Mouse (Mus musculus) midbrain, embryonic 11.5 days (tissue): ENCODE measurements around the gene Gfi1. TPM values are rescaled to one million over a fixed set of nuclear protein-coding genes. Genes with fewer than 3 reads are reported as not detected.

ENCODE experiments used
- ATAC-seq: fragments of 200-750 bp; cut with Nextera tagmentation; 2 replicates; pipeline ENCODE4 v1.8.0; 2017; ENCODE audit warnings: moderate TSS enrichment, moderate library complexity; ENCODE audit not compliant: low FRiP score
- DNase-seq: peaks from one replicate; pipeline ENCODE4 v3.0.0; 2015; ENCODE audit warnings: low spot score; ENCODE audit errors: missing footprints
- H3K27ac ChIP-seq: fragments of 300-500 bp; sonication (generic); 2 replicates; pipeline ENCODE4 v1.5.1; 2014; ENCODE audit warnings: low read depth, low read length
- H3K27me3 ChIP-seq: fragments of 300-500 bp; sonication (generic); 2 replicates; pipeline ENCODE4 v1.6.1; 2014; ENCODE audit warnings: mild to moderate bottlenecking, low read length, moderate library complexity, mixed read lengths; ENCODE audit not compliant: control insufficient read depth, insufficient read depth
- H3K36me3 ChIP-seq: fragments of 300-500 bp; sonication (generic); 2 replicates; pipeline ENCODE4 v1.6.1; 2014; ENCODE audit warnings: mild to moderate bottlenecking, low read length, moderate library complexity, mixed read lengths; ENCODE audit not compliant: control insufficient read depth, insufficient read depth
- H3K4me1 ChIP-seq: fragments of 300-500 bp; sonication (generic); 2 replicates; pipeline ENCODE4 v1.6.1; 2014; ENCODE audit warnings: low read length; ENCODE audit not compliant: control insufficient read depth, insufficient read depth
- H3K4me2 ChIP-seq: fragments of 300-500 bp; sonication (generic); 2 replicates; pipeline ENCODE4 v1.6.1; 2014; ENCODE audit warnings: mild to moderate bottlenecking, moderate library complexity
- H3K4me3 ChIP-seq: fragments of 300-500 bp; sonication (generic); 2 replicates; pipeline ENCODE4 v1.5.1; 2014; ENCODE audit warnings: low read depth, low read length
- H3K9ac ChIP-seq: fragments of 300-500 bp; sonication (generic); 2 replicates; pipeline ENCODE4 v1.6.1; 2014; ENCODE audit warnings: low read length
- H3K9me3 ChIP-seq: fragments of 300-500 bp; sonication (generic); 2 replicates; pipeline ENCODE4 v1.6.1; 2016; ENCODE audit warnings: low read length; ENCODE audit not compliant: control insufficient read depth
- WGBS: fragments of 180-500 bp; shearing (Covaris S2); extraction: QIAGEN DNeasy Blood & Tissue Kit; methylation state at CpG from one replicate; pipeline ENCODE4 v1.1.7; 2014; 5-methylcytosine and 5-hydroxymethylcytosine counted together
- polyA plus RNA-seq: library from polyadenylated mRNA; unstranded; fragments of >200 nt; fragmentation: Nextera tagmentation; extraction: Ambion mirVana; gene quantifications from 2 replicates; pipeline ENCODE4 v1.2.1, GENCODE M21; 2014

The Gfi1 gene
- polyA plus RNA-seq, 1 experiment from 2014 or later, result not detected

DNA sequence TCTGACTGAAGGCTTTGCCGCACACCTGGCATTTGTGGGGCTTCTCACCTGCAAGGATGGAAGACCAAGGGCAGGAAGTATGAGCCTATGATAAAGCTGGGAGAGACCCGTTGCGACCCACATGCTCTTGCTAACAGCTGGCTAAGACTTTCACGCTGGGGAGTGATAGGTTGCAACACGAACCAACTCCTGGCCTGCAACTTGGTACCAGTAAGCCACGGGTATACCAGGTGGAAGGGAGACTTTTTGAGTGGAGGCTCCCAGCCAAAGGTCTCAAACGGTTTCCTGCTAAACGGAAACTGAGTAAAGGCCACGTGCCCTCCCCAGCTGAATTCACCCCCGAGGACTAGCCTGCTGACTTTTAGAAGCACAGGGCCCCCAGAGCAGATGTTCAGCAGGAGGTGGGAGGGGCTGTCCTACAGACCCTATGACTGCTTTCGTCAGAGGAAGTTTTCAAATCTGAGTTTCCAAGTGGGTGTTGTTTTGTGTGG lies 7.9 kb downstream of the Gfi1 start:
- DNase-seq (peak; percentile 87), ATAC-seq (no peak)
- Histone ChIP-seq H3K36me3 (no peaks in the 10 kb centered on the region), H3K4me1 (peaks cover 8% of the 10 kb centered on the region), H3K4me2 (no peak overlapping the region), H3K9ac (no peak overlapping the region), H3K27ac (no peak overlapping the region), H3K4me3 (no peak overlapping the region), H3K27me3 (peaks cover 61% of the 10 kb centered on the region), H3K9me3 (no peaks in the 10 kb centered on the region)
- 12% methylated on average over 11 of the region's 11 CpGs for WGBS

DNA sequence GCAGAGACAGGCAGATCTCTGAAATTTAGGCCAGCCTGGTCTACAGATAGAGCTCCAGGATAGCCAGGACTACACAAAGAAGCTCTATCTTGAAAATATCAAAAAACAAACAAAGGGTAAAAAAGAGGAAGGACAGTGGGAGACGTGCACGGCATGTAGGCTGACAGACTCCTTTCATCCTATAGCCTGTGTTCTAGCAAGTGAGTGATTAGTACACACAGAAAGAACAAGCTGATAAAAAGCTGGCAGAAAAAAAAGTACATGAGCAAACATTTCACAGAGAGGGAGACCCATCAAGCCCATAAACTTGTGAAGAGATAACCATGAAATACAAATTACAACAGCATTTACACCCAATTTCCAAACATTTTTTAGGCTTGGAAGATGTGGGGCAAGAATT lies 14.1 kb downstream of the Gfi1 start:
- no peak for DNase-seq
- no peak overlapping the region for H3K9ac ChIP-seq
- no peak overlapping the region for H3K27ac ChIP-seq
- H3K4me3 ChIP-seq, result no peak overlapping the region
- H3K36me3 ChIP-seq, result no peaks in the 10 kb centered on the region
- H3K9me3 ChIP-seq, result no peaks in the 10 kb centered on the region
- ATAC-seq, result no peak
- H3K4me2 ChIP-seq, result no peak overlapping the region
- no peaks in the 10 kb centered on the region for H3K4me1 ChIP-seq
- 73% methylated on average over 2 of the region's 2 CpGs for WGBS
- H3K27me3 ChIP-seq, result peaks cover 1% of the 10 kb centered on the region; the same call in 1 of the 2 replicates

DNA sequence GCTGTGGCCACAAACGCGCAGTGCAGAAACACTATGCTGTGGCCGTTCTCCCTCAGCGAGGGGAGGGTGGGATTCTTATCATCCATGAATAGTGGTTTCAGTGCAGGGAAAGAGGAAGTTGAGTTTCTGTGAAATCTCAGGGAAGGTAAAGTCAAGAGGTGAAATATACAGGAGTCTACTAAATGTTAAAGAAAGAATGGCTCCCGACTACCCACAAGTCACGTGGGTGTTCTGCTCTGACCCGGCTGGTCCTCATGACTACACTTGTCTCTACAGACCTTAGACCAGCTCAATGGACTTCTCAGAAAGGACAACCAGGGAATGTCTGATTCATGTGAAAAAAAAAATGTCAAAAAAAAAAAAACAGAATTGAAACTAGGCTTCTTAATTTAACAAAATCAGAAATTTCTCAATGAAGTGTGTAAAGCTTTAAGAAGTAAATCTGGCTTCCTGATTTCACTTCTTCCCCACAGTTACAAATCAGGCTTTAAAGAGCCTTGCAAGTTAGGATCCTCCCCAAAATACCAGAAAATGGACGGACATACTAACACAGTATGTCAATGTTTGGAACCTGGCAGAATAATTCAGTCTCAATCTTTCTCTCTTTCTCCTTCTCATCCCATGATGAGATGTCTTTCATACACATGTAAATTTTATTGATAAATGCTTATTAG lies 17.6 kb downstream of the Gfi1 start:
- no peaks in the 10 kb centered on the region for H3K27me3 ChIP-seq
- H3K9me3 ChIP-seq, result no peaks in the 10 kb centered on the region
- no peak overlapping the region for H3K4me2 ChIP-seq
- no peak overlapping the region for H3K4me3 ChIP-seq
- no peak overlapping the region for H3K9ac ChIP-seq
- ATAC-seq, result no peak
- no peak overlapping the region for H3K27ac ChIP-seq
- DNase-seq, result no peak
- no peaks in the 10 kb centered on the region for H3K36me3 ChIP-seq
- no peaks in the 10 kb centered on the region for H3K4me1 ChIP-seq
- WGBS, result 91% methylated on average over 8 of the region's 8 CpGs

DNA sequence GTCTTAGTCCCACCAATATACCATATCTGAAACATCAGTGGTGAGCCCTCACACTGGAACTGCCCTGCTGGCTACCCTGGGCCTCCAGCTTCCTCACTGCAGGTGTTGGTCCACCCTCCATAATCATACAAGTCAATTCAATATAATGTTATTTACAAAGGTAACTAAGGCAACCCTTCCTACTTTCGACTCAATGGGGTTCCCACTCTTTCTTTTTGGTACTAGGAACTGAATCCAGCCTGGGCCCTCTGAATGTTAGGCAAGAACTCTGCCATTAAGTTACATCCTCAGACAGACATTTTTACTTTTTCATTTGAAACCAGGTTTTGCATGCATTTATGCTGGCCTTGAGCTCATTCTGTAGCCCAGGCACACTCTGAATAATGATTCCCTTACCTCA lies 19.6 kb downstream of the Gfi1 start:
- H3K4me1 ChIP-seq, result no peaks in the 10 kb centered on the region
- DNase-seq, result no peak
- no peak for ATAC-seq
- no peak overlapping the region for H3K4me3 ChIP-seq
- 86% methylated on average over 1 of the region's 1 CpGs for WGBS
- no peak overlapping the region for H3K4me2 ChIP-seq
- no peak overlapping the region for H3K9ac ChIP-seq
- H3K36me3 ChIP-seq, result no peaks in the 10 kb centered on the region
- H3K27me3 ChIP-seq, result no peaks in the 10 kb centered on the region
- no peak overlapping the region for H3K27ac ChIP-seq
- no peaks in the 10 kb centered on the region for H3K9me3 ChIP-seq

DNA sequence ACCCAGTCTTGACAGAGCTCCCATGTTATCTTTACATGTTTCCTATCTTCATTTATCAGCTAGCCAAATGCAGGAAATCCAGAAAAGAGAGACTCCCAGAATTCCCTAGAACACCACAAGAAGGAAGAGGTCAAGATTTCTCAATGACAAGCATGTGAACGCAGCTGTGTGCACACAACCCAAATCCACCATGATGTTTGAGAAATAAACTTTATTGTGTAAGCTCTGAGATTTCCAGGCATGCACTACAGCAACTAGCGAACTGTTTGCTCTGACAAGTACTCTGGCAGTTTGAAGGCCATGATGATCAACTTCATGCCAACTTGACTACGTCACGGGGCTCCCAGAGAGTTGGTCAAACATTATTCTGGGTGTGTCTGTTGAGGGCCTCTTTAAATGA lies 20.1 kb downstream of the Gfi1 start:
- Histone ChIP-seq H3K4me3 (no peak overlapping the region), H3K4me1 (no peaks in the 10 kb centered on the region), H3K4me2 (no peak overlapping the region), H3K27me3 (no peaks in the 10 kb centered on the region), H3K27ac (no peak overlapping the region), H3K9me3 (no peaks in the 10 kb centered on the region), H3K36me3 (no peaks in the 10 kb centered on the region), H3K9ac (no peak overlapping the region)
- 89% methylated on average over 4 of the region's 4 CpGs for WGBS
- ATAC-seq (no peak), DNase-seq (no peak)

DNA sequence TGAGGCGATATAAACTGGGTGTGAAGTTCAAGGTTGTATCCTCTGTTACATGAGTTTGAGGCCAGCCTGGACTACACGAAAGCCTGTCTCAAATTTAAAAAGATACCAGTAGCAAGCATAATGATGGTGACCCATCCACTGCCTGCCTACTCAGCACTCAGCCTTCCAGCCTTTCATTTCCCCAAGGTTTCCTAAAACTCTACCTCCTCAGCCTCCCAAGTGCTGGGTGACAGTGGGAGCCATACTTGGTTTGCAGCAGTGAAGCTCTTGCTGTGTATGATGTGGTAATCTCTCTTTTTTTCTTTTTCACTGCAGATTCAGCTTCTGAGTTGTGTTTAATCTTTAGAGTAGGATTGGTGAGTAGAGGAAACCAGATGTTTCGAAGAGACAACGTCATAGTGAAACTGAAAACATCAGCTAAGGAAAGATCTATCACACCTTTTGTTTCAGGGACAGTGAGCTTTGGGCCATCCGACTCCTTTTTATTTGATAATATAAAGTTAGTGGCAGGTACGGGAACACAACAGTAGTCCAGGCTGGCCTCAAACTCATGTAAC lies 22.6 kb downstream of the Gfi1 start:
- H3K27me3 ChIP-seq, result no peaks in the 10 kb centered on the region
- H3K27ac ChIP-seq, result no peak overlapping the region
- H3K4me1 ChIP-seq, result no peaks in the 10 kb centered on the region
- H3K9ac ChIP-seq, result no peak overlapping the region
- H3K36me3 ChIP-seq, result no peaks in the 10 kb centered on the region
- no peak overlapping the region for H3K4me2 ChIP-seq
- DNase-seq, result no peak
- no peaks in the 10 kb centered on the region for H3K9me3 ChIP-seq
- WGBS, result 89% methylated on average over 6 of the region's 6 CpGs
- no peak for ATAC-seq
- H3K4me3 ChIP-seq, result no peak overlapping the region

DNA sequence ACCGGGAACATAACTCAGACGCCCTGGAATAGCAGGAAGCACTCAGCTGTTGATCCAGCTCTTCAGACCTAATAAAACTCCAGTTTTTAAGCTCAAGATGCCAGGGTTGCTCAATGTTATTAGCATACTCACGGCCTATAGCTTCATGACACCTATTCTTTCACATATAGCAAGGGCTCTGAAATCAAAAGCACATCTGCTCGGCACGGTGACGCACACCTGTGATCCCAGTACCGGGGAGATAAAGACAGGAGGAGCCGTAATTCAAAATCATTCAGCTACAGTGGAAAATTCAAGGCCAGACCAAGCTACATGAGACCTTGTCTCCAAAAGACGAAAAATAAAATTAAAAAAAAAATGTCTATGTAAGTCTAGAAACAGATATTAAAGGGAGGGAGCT lies 24.2 kb downstream of the Gfi1 start:
- no peak overlapping the region for H3K4me3 ChIP-seq
- no peak overlapping the region for H3K27ac ChIP-seq
- no peaks in the 10 kb centered on the region for H3K9me3 ChIP-seq
- no peak overlapping the region for H3K4me2 ChIP-seq
- no peak overlapping the region for H3K9ac ChIP-seq
- no peak for ATAC-seq
- no peaks in the 10 kb centered on the region for H3K36me3 ChIP-seq
- no peaks in the 10 kb centered on the region for H3K27me3 ChIP-seq
- WGBS, result 87% methylated on average over 9 of the region's 9 CpGs
- H3K4me1 ChIP-seq, result no peaks in the 10 kb centered on the region
- DNase-seq, result no peak

DNA sequence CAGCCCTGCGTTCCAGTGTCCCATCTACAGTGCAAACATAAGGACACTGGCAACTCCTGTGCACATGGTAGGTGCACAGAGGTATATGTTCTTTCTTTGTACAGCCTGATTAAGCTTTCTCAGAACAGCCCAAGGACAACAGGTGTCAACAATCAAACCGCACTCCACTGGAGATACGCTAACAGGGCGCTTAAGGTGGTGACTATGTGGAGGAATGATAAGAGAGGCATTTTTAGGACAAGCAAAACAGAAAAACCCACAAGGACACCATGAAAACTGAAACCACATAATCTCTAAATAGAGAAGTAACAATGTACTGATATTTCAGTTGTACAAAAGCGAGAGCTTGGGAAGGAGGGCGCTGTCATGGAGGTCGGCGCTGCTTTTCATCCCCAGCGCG lies 25.0 kb downstream of the Gfi1 start:
- H3K4me1 ChIP-seq, result no peaks in the 10 kb centered on the region
- H3K9me3 ChIP-seq, result no peaks in the 10 kb centered on the region
- no peak overlapping the region for H3K4me2 ChIP-seq
- H3K27ac ChIP-seq, result no peak overlapping the region
- DNase-seq (no peak), ATAC-seq (no peak)
- no peak overlapping the region for H3K4me3 ChIP-seq
- WGBS, result 93% methylated on average over 10 of the region's 10 CpGs
- no peaks in the 10 kb centered on the region for H3K27me3 ChIP-seq
- no peaks in the 10 kb centered on the region for H3K36me3 ChIP-seq
- H3K9ac ChIP-seq, result no peak overlapping the region

DNA sequence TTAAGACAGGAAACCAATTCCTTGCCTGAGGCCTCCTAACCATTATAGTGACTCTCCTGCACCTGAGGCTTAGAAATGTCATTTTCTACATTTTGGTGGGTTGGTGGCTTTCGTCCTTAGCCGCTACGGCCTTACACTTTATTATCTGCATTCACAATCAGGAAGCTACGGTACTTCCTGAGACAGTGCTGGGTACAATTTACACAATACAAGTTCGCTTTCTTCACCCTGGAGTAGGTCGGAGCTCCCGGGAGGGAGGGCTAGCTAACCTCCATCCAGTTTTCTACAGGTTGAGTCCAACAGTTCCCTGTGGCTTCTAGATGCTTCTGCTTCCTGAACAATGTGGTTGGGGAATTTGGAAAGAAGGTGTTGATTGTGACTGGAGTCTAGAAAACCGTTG lies 26.9 kb downstream of the Gfi1 start:
- no peak overlapping the region for H3K27ac ChIP-seq
- no peaks in the 10 kb centered on the region for H3K4me1 ChIP-seq
- H3K27me3 ChIP-seq, result no peaks in the 10 kb centered on the region
- H3K9me3 ChIP-seq, result no peaks in the 10 kb centered on the region
- H3K9ac ChIP-seq, result no peak overlapping the region
- H3K4me3 ChIP-seq, result no peak overlapping the region
- DNase-seq (peak; percentile 44), ATAC-seq (no peak)
- H3K36me3 ChIP-seq, result no peaks in the 10 kb centered on the region
- 85% methylated on average over 8 of the region's 8 CpGs for WGBS
- H3K4me2 ChIP-seq, result no peak overlapping the region
